Mouse (Mus musculus) neural tube, embryonic 14.5 days (tissue): ENCODE measurements at regions not wholly inside any gene's neighbourhood (a gene's known extent, or its start where the extent isn't known, plus 50 kb on each side); places are given as distances from the start of the nearest gene placed in this dataset.

ENCODE experiments used
- ATAC-seq: fragments of 200-750 bp; cut with Nextera tagmentation; 2 replicates; pipeline ENCODE4 v1.8.0; 2017; ENCODE audit warnings: low read depth, mild to moderate bottlenecking, moderate TSS enrichment, moderate library complexity
- H3K27ac ChIP-seq: fragments of 300-500 bp; sonication (generic); 2 replicates; pipeline ENCODE4 v1.5.1; 2014; ENCODE audit warnings: low read depth, mild to moderate bottlenecking, control low read depth, low read length, moderate library complexity, mixed read lengths
- H3K27me3 ChIP-seq: fragments of 300-500 bp; sonication (generic); 2 replicates; pipeline ENCODE4 v1.6.1; 2014; ENCODE audit warnings: low read length; ENCODE audit not compliant: control insufficient read depth, insufficient read depth
- H3K36me3 ChIP-seq: fragments of 300-500 bp; sonication (generic); 2 replicates; pipeline ENCODE4 v1.6.1; 2014; ENCODE audit warnings: low read length, mixed read lengths; ENCODE audit not compliant: control insufficient read depth, insufficient read depth
- H3K4me1 ChIP-seq: fragments of 300-500 bp; sonication (generic); 2 replicates; pipeline ENCODE4 v1.6.1; 2014; ENCODE audit warnings: low read length; ENCODE audit not compliant: control insufficient read depth, insufficient read depth
- H3K4me2 ChIP-seq: fragments of 300-500 bp; sonication (generic); 2 replicates; pipeline ENCODE4 v1.6.1; 2014; ENCODE audit warnings: mild to moderate bottlenecking, low read depth, low read length, control low read depth
- H3K4me3 ChIP-seq: fragments of 300-500 bp; sonication (generic); 2 replicates; pipeline ENCODE4 v1.5.1; 2014; ENCODE audit warnings: low read depth, low read length, control low read depth, mixed read lengths
- H3K9ac ChIP-seq: fragments of 300-500 bp; sonication (generic); replicated peaks from 2 replicates; pipeline ENCODE4 v1.6.1; 2014; ENCODE audit warnings: low read depth, mild to moderate bottlenecking, control low read depth, low read length, mixed read lengths
- H3K9me3 ChIP-seq: fragments of 300-500 bp; sonication (generic); 2 replicates; pipeline ENCODE4 v1.6.1; 2016; ENCODE audit warnings: low read length; ENCODE audit not compliant: control insufficient read depth
- WGBS: fragments of 180-500 bp; shearing (Covaris S2); extraction: QIAGEN DNeasy Blood & Tissue Kit; methylation state at CpG from one replicate; pipeline ENCODE4 v1.1.7; 2014; 5-methylcytosine and 5-hydroxymethylcytosine counted together

- Histone ChIP-seq H3K36me3 (no peaks in the 10 kb centered on the region), H3K9ac (no peak overlapping the region), H3K9me3 (no peaks in the 10 kb centered on the region), H3K4me2 (no peak overlapping the region), H3K27me3 (no peaks in the 10 kb centered on the region), H3K27ac (no peak overlapping the region), H3K4me1 (no peaks in the 10 kb centered on the region), H3K4me3 (no peak overlapping the region)
- no peak for ATAC-seq
- 71% methylated on average over 4 of the region's 4 CpGs for WGBS
Measured at GRCm38 (mm10) chr5:119739386-119739785, 68.9 kb downstream of the Tbx3 start.

- H3K4me3 ChIP-seq = no peak overlapping the region
- H3K9me3 ChIP-seq = no peaks in the 10 kb centered on the region
- no peaks in the 10 kb centered on the region for H3K36me3 ChIP-seq
- H3K9ac ChIP-seq = no peak overlapping the region
- WGBS = 2% methylated on average over 6 of the region's 6 CpGs
- no peak overlapping the region for H3K4me2 ChIP-seq
- no peaks in the 10 kb centered on the region for H3K27me3 ChIP-seq
- no peak for ATAC-seq
- H3K4me1 ChIP-seq = no peaks in the 10 kb centered on the region
- H3K27ac ChIP-seq = no peak overlapping the region
Measured at GRCm38 (mm10) chr5:119741116-119741515, 70.6 kb downstream of the Tbx3 start.

GRCm38 (mm10) chr5:119743733-119744132 is 73.3 kb downstream of the Tbx3 start:
- Histone ChIP-seq H3K9me3 (no peaks in the 10 kb centered on the region), H3K4me1 (peaks cover 2% of the 10 kb centered on the region; the same call in 1 of the 2 replicates), H3K4me3 (no peak overlapping the region), H3K27me3 (no peaks in the 10 kb centered on the region; the same call in 1 of the 2 replicates), H3K27ac (no peak overlapping the region), H3K4me2 (no peak overlapping the region), H3K36me3 (no peaks in the 10 kb centered on the region), H3K9ac (no peak overlapping the region)
- no peak for ATAC-seq
- 81% methylated on average over 10 of the region's 10 CpGs for WGBS

GRCm38 (mm10) chr5:119747038-119747437 is 76.6 kb downstream of the Tbx3 start:
- no peaks in the 10 kb centered on the region for H3K9me3 ChIP-seq
- no peak overlapping the region for H3K27ac ChIP-seq
- no peaks in the 10 kb centered on the region for H3K36me3 ChIP-seq
- peaks cover 9% of the 10 kb centered on the region for H3K27me3 ChIP-seq
- no peak overlapping the region for H3K4me2 ChIP-seq
- H3K9ac ChIP-seq = no peak overlapping the region
- no peak for ATAC-seq
- peaks cover 4% of the 10 kb centered on the region; the same call in 1 of the 2 replicates for H3K4me1 ChIP-seq
- 74% methylated on average over 10 of the region's 10 CpGs for WGBS
- H3K4me3 ChIP-seq = no peak overlapping the region

GRCm38 (mm10) chr5:119748667-119749066 is 78.2 kb downstream of the Tbx3 start:
- Histone ChIP-seq H3K4me1 (peaks cover 4% of the 10 kb centered on the region; the same call in 1 of the 2 replicates), H3K4me3 (no peak overlapping the region; the same call in 1 of the 2 replicates), H3K27me3 (peaks cover 9% of the 10 kb centered on the region), H3K9ac (no peak overlapping the region), H3K4me2 (peak overlapping the region; percentile 30), H3K27ac (no peak overlapping the region), H3K36me3 (no peaks in the 10 kb centered on the region), H3K9me3 (no peaks in the 10 kb centered on the region)
- WGBS = under 1% methylated on average over 21 of the region's 21 CpGs
- ATAC-seq = no peak

GRCm38 (mm10) chr5:119749153-119749552 is 78.7 kb downstream of the Tbx3 start:
- Histone ChIP-seq H3K4me1 (peaks cover 4% of the 10 kb centered on the region; the same call in 1 of the 2 replicates), H3K27me3 (peaks cover 9% of the 10 kb centered on the region), H3K27ac (no peak overlapping the region), H3K9me3 (no peaks in the 10 kb centered on the region), H3K36me3 (no peaks in the 10 kb centered on the region), H3K4me3 (no peak overlapping the region), H3K9ac (no peak overlapping the region), H3K4me2 (no peak overlapping the region)
- no peak for ATAC-seq
- WGBS = 2% methylated on average over 17 of the region's 17 CpGs

GRCm38 (mm10) chr5:119755782-119756181 is 76.7 kb upstream of the Tbx5 start:
- H3K4me3 ChIP-seq = no peak overlapping the region
- H3K9me3 ChIP-seq = no peaks in the 10 kb centered on the region
- H3K9ac ChIP-seq = no peak overlapping the region
- H3K27me3 ChIP-seq = peaks cover 2% of the 10 kb centered on the region; the same call in 1 of the 2 replicates
- no peak overlapping the region for H3K27ac ChIP-seq
- H3K36me3 ChIP-seq = no peaks in the 10 kb centered on the region
- H3K4me1 ChIP-seq = no peaks in the 10 kb centered on the region
- WGBS = 55% methylated on average over 9 of the region's 9 CpGs
- H3K4me2 ChIP-seq = no peak overlapping the region
- no peak for ATAC-seq

GRCm38 (mm10) chr5:119758880-119759279 is 73.6 kb upstream of the Tbx5 start:
- no peak overlapping the region for H3K9ac ChIP-seq
- ATAC-seq = no peak
- no peaks in the 10 kb centered on the region for H3K4me1 ChIP-seq
- 80% methylated on average over 4 of the region's 4 CpGs for WGBS
- no peaks in the 10 kb centered on the region for H3K9me3 ChIP-seq
- H3K4me2 ChIP-seq = no peak overlapping the region
- no peak overlapping the region for H3K27ac ChIP-seq
- H3K27me3 ChIP-seq = no peaks in the 10 kb centered on the region
- H3K4me3 ChIP-seq = no peak overlapping the region
- H3K36me3 ChIP-seq = no peaks in the 10 kb centered on the region

- no peak overlapping the region for H3K4me2 ChIP-seq
- no peak overlapping the region for H3K27ac ChIP-seq
- no peak overlapping the region for H3K4me3 ChIP-seq
- 80% methylated on average over 4 of the region's 4 CpGs for WGBS
- no peak for ATAC-seq
- H3K9ac ChIP-seq = no peak overlapping the region
- H3K9me3 ChIP-seq = no peaks in the 10 kb centered on the region
- no peaks in the 10 kb centered on the region for H3K4me1 ChIP-seq
- no peaks in the 10 kb centered on the region for H3K36me3 ChIP-seq
- H3K27me3 ChIP-seq = no peaks in the 10 kb centered on the region
Measured at GRCm38 (mm10) chr5:119762102-119762501, 70.4 kb upstream of the Tbx5 start.
